Mouse (Mus musculus) heart, embryonic 16.5 days (tissue): Measurements from ENCODE around the gene Grk6. TPM values are rescaled to one million over a fixed set of nuclear protein-coding genes. Genes with fewer than 3 reads are reported as not detected.

ENCODE experiments used
- ATAC-seq: fragments of 200-750 bp; cut with Nextera tagmentation; replicated peaks from 2 replicates; pipeline ENCODE4 v1.8.0; 2017; ENCODE audit warnings: moderate number of reproducible peaks; ENCODE audit not compliant: insufficient read depth, low FRiP score; ENCODE audit errors: extremely low read depth
- H3K27ac ChIP-seq: fragments of 300-500 bp; sonication (generic); 2 replicates; pipeline ENCODE4 v1.5.1; 2014; ENCODE audit warnings: mild to moderate bottlenecking, low read length, control low read depth, moderate library complexity
- H3K27me3 ChIP-seq: fragments of 300-500 bp; sonication (generic); 2 replicates; pipeline ENCODE4 v1.6.1; 2014; ENCODE audit warnings: low read length, mixed read lengths; ENCODE audit not compliant: control insufficient read depth, insufficient read depth
- H3K36me3 ChIP-seq: fragments of 300-500 bp; sonication (generic); 2 replicates; pipeline ENCODE4 v1.6.1; 2014; ENCODE audit not compliant: control insufficient read depth, insufficient read depth
- H3K4me1 ChIP-seq: fragments of 300-500 bp; sonication (generic); 2 replicates; pipeline ENCODE4 v1.6.1; 2014; ENCODE audit warnings: low read length, mixed read lengths; ENCODE audit not compliant: control insufficient read depth, insufficient read depth
- H3K4me2 ChIP-seq: fragments of 300-500 bp; sonication (generic); 2 replicates; pipeline ENCODE4 v1.6.1; 2014; ENCODE audit warnings: low read depth, mild to moderate bottlenecking, control low read depth, low read length
- H3K4me3 ChIP-seq: fragments of 300-500 bp; sonication (generic); 2 replicates; pipeline ENCODE4 v1.5.1; 2014; ENCODE audit warnings: mild to moderate bottlenecking, control low read depth, low read length
- H3K9ac ChIP-seq: fragments of 300-500 bp; sonication (generic); 2 replicates; pipeline ENCODE4 v1.6.1; 2014; ENCODE audit warnings: low read length, control low read depth
- H3K9me3 ChIP-seq: fragments of 300-500 bp; sonication (generic); replicated peaks from 2 replicates; pipeline ENCODE4 v1.6.1; 2016; ENCODE audit warnings: low read length; ENCODE audit not compliant: control insufficient read depth
- whole genome bisulfite sequencing: fragments of 180-500 bp; shearing (Covaris S2); extraction: QIAGEN DNeasy Blood & Tissue Kit; methylation state at CpG from one replicate; pipeline ENCODE4 v1.1.7; 2014; 5-methylcytosine and 5-hydroxymethylcytosine counted together
- polyA plus RNA-seq: library from polyadenylated mRNA; unstranded; fragments of >200 nt; fragmentation: Nextera tagmentation; extraction: Ambion mirVana; gene quantifications from 2 replicates; pipeline ENCODE4 v1.2.1, GENCODE M21; 2015

The Grk6 gene
- polyA plus RNA-seq, 1 experiment from 2014 or later, result 11.4 TPM

- 1% methylated on average over 33 of the region's 33 CpGs for WGBS
- no peaks in the 10 kb centered on the region for H3K27me3 ChIP-seq
- ATAC-seq, result peak; percentile 76
- H3K36me3 ChIP-seq, result no peaks in the 10 kb centered on the region
- H3K9ac ChIP-seq, result peak overlapping the region; percentile 72
- peak overlapping the region; percentile 97 for H3K27ac ChIP-seq
- peak overlapping the region; percentile 86 for H3K4me2 ChIP-seq
- H3K9me3 ChIP-seq, result no peaks in the 10 kb centered on the region
- H3K4me1 ChIP-seq, result peaks cover 34% of the 10 kb centered on the region
- H3K4me3 ChIP-seq, result peak overlapping the region; percentile 89
These were observed 461 bp upstream of the Grk6 start for GRCm38 (mm10) chr13:55444286-55444936.

- peaks cover 42% of the 10 kb centered on the region for H3K4me1 ChIP-seq
- peak; percentile 4 for ATAC-seq
- peak overlapping the region; percentile 97 for H3K9ac ChIP-seq
- no peaks in the 10 kb centered on the region for H3K27me3 ChIP-seq
- peak overlapping the region; percentile 97 for H3K27ac ChIP-seq
- peak overlapping the region; percentile 94 for H3K4me2 ChIP-seq
- WGBS, result under 1% methylated on average over 66 of the region's 66 CpGs
- H3K36me3 ChIP-seq, result no peaks in the 10 kb centered on the region; the same call in 1 of the 2 replicates
- H3K4me3 ChIP-seq, result peak overlapping the region; percentile 89
- H3K9me3 ChIP-seq, result no peaks in the 10 kb centered on the region
These were observed 654 bp downstream of the Grk6 start for GRCm38 (mm10) chr13:55445361-55446091.

- no peak for ATAC-seq
- Histone ChIP-seq H3K9me3 (no peaks in the 10 kb centered on the region), H3K4me2 (peak overlapping the region; percentile 94), H3K27ac (no peak overlapping the region), H3K9ac (peak overlapping the region; percentile 97; the same call in 1 of the 2 replicates), H3K4me1 (peaks cover 50% of the 10 kb centered on the region), H3K4me3 (peak overlapping the region; percentile 89), H3K36me3 (peaks cover 9% of the 10 kb centered on the region), H3K27me3 (no peaks in the 10 kb centered on the region)
- WGBS, result 73% methylated on average over 6 of the region's 6 CpGs
These were observed 1.7 kb downstream of the Grk6 start for GRCm38 (mm10) chr13:55446483-55447105.

GRCm38 (mm10) chr13:55447543-55447943 lies 2.7 kb downstream of the Grk6 start:
- Histone ChIP-seq H3K4me1 (peaks cover 53% of the 10 kb centered on the region), H3K9ac (no peak overlapping the region)
- WGBS, result 37% methylated on average over 3 of the region's 3 CpGs

GRCm38 (mm10) chr13:55448131-55448530 lies 3.3 kb downstream of the Grk6 start:
- no peak for ATAC-seq
- Histone ChIP-seq H3K4me3 (no peak overlapping the region), H3K36me3 (peaks cover 23% of the 10 kb centered on the region), H3K4me1 (peaks cover 53% of the 10 kb centered on the region), H3K9ac (no peak overlapping the region), H3K9me3 (no peaks in the 10 kb centered on the region), H3K27me3 (no peaks in the 10 kb centered on the region), H3K27ac (no peak overlapping the region; the same call in 1 of the 2 replicates), H3K4me2 (no peak overlapping the region)
- 89% methylated on average over 5 of the region's 5 CpGs for WGBS

More at GRCm38 (mm10) chr13:55447543-55447943, 2.7 kb downstream of the Grk6 start:
- Histone ChIP-seq H3K9me3 (no peaks in the 10 kb centered on the region), H3K27me3 (no peaks in the 10 kb centered on the region), H3K36me3 (peaks cover 18% of the 10 kb centered on the region), H3K4me2 (no peak overlapping the region), H3K4me3 (no peak overlapping the region), H3K27ac (no peak overlapping the region; the same call in 1 of the 2 replicates)
- no peak for ATAC-seq

GRCm38 (mm10) chr13:55449205-55449604 lies 4.3 kb downstream of the Grk6 start:
- Histone ChIP-seq H3K4me2 (no peak overlapping the region), H3K36me3 (peaks cover 33% of the 10 kb centered on the region), H3K27me3 (no peaks in the 10 kb centered on the region), H3K9me3 (no peaks in the 10 kb centered on the region), H3K9ac (no peak overlapping the region), H3K4me1 (peaks cover 46% of the 10 kb centered on the region), H3K4me3 (no peak overlapping the region), H3K27ac (no peak overlapping the region)
- WGBS, result 88% methylated on average over 9 of the region's 9 CpGs
- ATAC-seq, result no peak

GRCm38 (mm10) chr13:55449679-55450441 lies 5.0 kb downstream of the Grk6 start:
- H3K4me3 ChIP-seq, result no peak overlapping the region
- WGBS, result 84% methylated on average over 17 of the region's 17 CpGs

GRCm38 (mm10) chr13:55450511-55450980 lies 5.7 kb downstream of the Grk6 start:
- Histone ChIP-seq H3K27me3 (no peaks in the 10 kb centered on the region), H3K4me3 (no peak overlapping the region), H3K4me2 (no peak overlapping the region), H3K36me3 (peaks cover 42% of the 10 kb centered on the region), H3K27ac (peak overlapping the region; percentile 76), H3K4me1 (peaks cover 44% of the 10 kb centered on the region), H3K9me3 (no peaks in the 10 kb centered on the region), H3K9ac (no peak overlapping the region; the same call in 1 of the 2 replicates)
- peak; percentile 85 for ATAC-seq
- WGBS, result 50% methylated on average over 11 of the region's 11 CpGs

More at GRCm38 (mm10) chr13:55449679-55450441, 5.0 kb downstream of the Grk6 start:
- H3K27ac ChIP-seq, result peak overlapping the region; percentile 76
- no peaks in the 10 kb centered on the region for H3K9me3 ChIP-seq
- H3K9ac ChIP-seq, result no peak overlapping the region
- H3K27me3 ChIP-seq, result no peaks in the 10 kb centered on the region
- H3K4me2 ChIP-seq, result peak overlapping the region; percentile 21
- H3K36me3 ChIP-seq, result peaks cover 39% of the 10 kb centered on the region
- H3K4me1 ChIP-seq, result peaks cover 44% of the 10 kb centered on the region
- ATAC-seq, result no peak
